ENCODE assay signal across 8 mouse cellular contexts in genomic region chr7:121706411-121707072, GRCm38 (mm10). TPM values are rescaled to one million over a fixed set of nuclear protein-coding genes. Genes with fewer than 3 reads are reported as not detected.
DNase-seq lines count a peak whose midpoint lies in the region; ATAC-seq and TF ChIP-seq lines count a peak whose summit lies in the region.

No protein-coding gene starts in this region.

- 1% methylated on average over 77 of the region's 77 CpGs for WGBS in cerebellum, adult 2 months
- 2% methylated on average over 60 of the region's 77 CpGs for whole genome bisulfite sequencing in forebrain, postnatal 0 days
- under 1% methylated on average over 54 of the region's 77 CpGs for whole genome bisulfite sequencing in hindbrain, embryonic 11.5 days

- H3K9ac ChIP-seq in forebrain, postnatal 0 days, result peak overlapping the region; percentile 77
- peak overlapping the region; percentile 89 for H3K9ac ChIP-seq in hindbrain, embryonic 11.5 days (ENCODE audit: low read depth, low read length)

- H3K27me3 ChIP-seq in cerebellum, adult 2 months (ENCODE audit: control insufficient read depth, insufficient read depth, low read length), result no peaks in the 10 kb centered on the region
- H3K27me3 ChIP-seq in forebrain, postnatal 0 days (ENCODE audit: insufficient read depth, low read length), result no peaks in the 10 kb centered on the region
- H3K27me3 ChIP-seq in hindbrain, embryonic 11.5 days (ENCODE audit: control insufficient read depth, insufficient read depth, low read length), result no peaks in the 10 kb centered on the region

- H3K27ac ChIP-seq in cerebellum, adult 2 months (ENCODE audit: insufficient read depth, low read length), result 0 out of 2 replicates have a peak overlapping the region, but pooled peaks have one; percentile 61
- H3K27ac ChIP-seq in forebrain, postnatal 0 days (ENCODE audit: low read depth, low read length), result peak overlapping the region; percentile 90
- peak overlapping the region; percentile 86 for H3K27ac ChIP-seq in hindbrain, embryonic 11.5 days (ENCODE audit: low read depth, low read length)

- H3K4me1 ChIP-seq in cerebellum, adult 2 months (ENCODE audit: control insufficient read depth, insufficient read depth, low read length), result peaks cover 10% of the 10 kb centered on the region
- H3K4me1 ChIP-seq in forebrain, postnatal 0 days (ENCODE audit: insufficient read depth), result peaks cover 18% of the 10 kb centered on the region
- peaks cover 7% of the 10 kb centered on the region for H3K4me1 ChIP-seq in hindbrain, embryonic 11.5 days (replicated peaks; ENCODE audit: control insufficient read depth, insufficient read depth, low read length)

- H3K4me2 ChIP-seq in forebrain, postnatal 0 days (ENCODE audit: low read depth), result peak overlapping the region; percentile 91
- H3K4me2 ChIP-seq in hindbrain, embryonic 11.5 days (replicated peaks; ENCODE audit: low read depth, low read length), result peak overlapping the region; percentile 97

- no peaks in the 10 kb centered on the region for H3K9me3 ChIP-seq in forebrain, postnatal 0 days (ENCODE audit: low read length)
- no peaks in the 10 kb centered on the region for H3K9me3 ChIP-seq in hindbrain, embryonic 11.5 days (ENCODE audit: control insufficient read depth, low read length)

- TF ChIP-seq POLR2A in cerebellum, adult 2 months (IDR thresholded peaks at IDR 0.05; ENCODE audit: borderline replicate concordance, insufficient read depth, low read length), result no peak

- peak; percentile 55 for DNase-seq in NIH3T3 (ENCODE audit: low read depth)
- peak; percentile 68 to 70 for DNase-seq in cerebellum, adult 2 months
- peak; percentile 50 for DNase-seq in forebrain, postnatal 0 days
- peak; percentile 60 for DNase-seq in hindbrain, embryonic 11.5 days (ENCODE audit: low spot score)
- peak; percentile 39 to 42 for DNase-seq in layer of hippocampus, postnatal 25 days (ENCODE audit: extremely low spot score in 1 of 2, low spot score in 1 of 2)
- peak; percentile 70 for DNase-seq in lung, postnatal 36 days
- peak; percentile 39 for DNase-seq in right cerebral cortex, adult 18-20 months
- peak; percentile 50 for DNase-seq in urinary bladder, postnatal 25 days (ENCODE audit: low spot score)

- TF ChIP-seq CTCF in cerebellum, adult 2 months (IDR thresholded peaks at IDR 0.05; ENCODE audit: borderline replicate concordance, insufficient read depth, low read depth, low read length), result no peak
- TF ChIP-seq CTCF in forebrain, postnatal 0 days (IDR thresholded peaks at IDR 0.05; ENCODE audit: low read depth), result no peak

- no peaks in the 10 kb centered on the region for H3K36me3 ChIP-seq in forebrain, postnatal 0 days (ENCODE audit: insufficient read depth)
- no peaks in the 10 kb centered on the region for H3K36me3 ChIP-seq in hindbrain, embryonic 11.5 days (ENCODE audit: control insufficient read depth, insufficient read depth, low read length)

- peak overlapping the region; percentile 65 for H3K4me3 ChIP-seq in cerebellum, adult 2 months (replicated peaks; ENCODE audit: insufficient read depth, low read depth, low read length)
- peak overlapping the region; percentile 88 for H3K4me3 ChIP-seq in forebrain, postnatal 0 days (ENCODE audit: low read depth, low read length)
- H3K4me3 ChIP-seq in hindbrain, embryonic 11.5 days (ENCODE audit: low read depth, low read length), result peak overlapping the region; percentile 80

- ATAC-seq in forebrain, postnatal 0 days, result peak; percentile 21
- ATAC-seq in hindbrain, embryonic 11.5 days (ENCODE audit: low FRiP score), result peak; percentile 49

RNA-seq across cellular contexts. Expression of gene Usp31, which starts 0.5 kb away (rescaled TPM):
- 26.0 and 28.4 TPM in 2 replicates for polyA plus RNA-seq in cerebellum, adult 2 months (2012; rRNA removed)
- total RNA-seq in forebrain, postnatal 0 days (2014; rRNA removed), result 23.3 and 29.5 TPM in 2 replicates
- 1.9 and 2.4 TPM in 2 replicates for polyA plus RNA-seq in forebrain, postnatal 0 days (2015; fragmentation: Nextera tagmentation; extraction: Ambion mirVana)
- polyA plus RNA-seq in hindbrain, embryonic 11.5 days (2014; fragmentation: Nextera tagmentation; extraction: Ambion mirVana), result 3.9 and 4.7 TPM in 2 replicates
- total RNA-seq in layer of hippocampus, postnatal 25 days (2021), result 10 to 100 TPM; 58.9 to 60.3 TPM

RNA-seq across cellular contexts. Expression of gene Scnn1g, which starts 27.7 kb away (rescaled TPM):
- 2.7 and 3.2 TPM in 2 replicates for polyA plus RNA-seq in cerebellum, adult 2 months (2012; rRNA removed)
- 0.10 TPM in 1 of 2 replicates, not detected in the other for total RNA-seq in forebrain, postnatal 0 days (2014; rRNA removed)
- 0.05 TPM in 1 of 2 replicates, not detected in the other for polyA plus RNA-seq in forebrain, postnatal 0 days (2015; fragmentation: Nextera tagmentation; extraction: Ambion mirVana)
- polyA plus RNA-seq in hindbrain, embryonic 11.5 days (2014; fragmentation: Nextera tagmentation; extraction: Ambion mirVana), result 0.17 and 0.22 TPM in 2 replicates
- under 1 TPM; 0.07 to 0.16 TPM for total RNA-seq in layer of hippocampus, postnatal 25 days (2021)

Comparison
In these comparisons a context has a peak if more than half of its experiments do, and no peak if none do; other contexts are left out.
1. Peak in every context shown above with its lines: DNase-seq, ATAC-seq, H3K4me3 ChIP-seq and H3K27ac ChIP-seq.